Mouse (Mus musculus): ENCODE results near the gene Chd2. TPM values are rescaled to one million over a fixed set of nuclear protein-coding genes. Genes with fewer than 3 reads are reported as not detected.

Chd2 gene
- total and polyA plus RNA-seq, 2 experiments = 20.1 to 40.0 TPM

DNA sequence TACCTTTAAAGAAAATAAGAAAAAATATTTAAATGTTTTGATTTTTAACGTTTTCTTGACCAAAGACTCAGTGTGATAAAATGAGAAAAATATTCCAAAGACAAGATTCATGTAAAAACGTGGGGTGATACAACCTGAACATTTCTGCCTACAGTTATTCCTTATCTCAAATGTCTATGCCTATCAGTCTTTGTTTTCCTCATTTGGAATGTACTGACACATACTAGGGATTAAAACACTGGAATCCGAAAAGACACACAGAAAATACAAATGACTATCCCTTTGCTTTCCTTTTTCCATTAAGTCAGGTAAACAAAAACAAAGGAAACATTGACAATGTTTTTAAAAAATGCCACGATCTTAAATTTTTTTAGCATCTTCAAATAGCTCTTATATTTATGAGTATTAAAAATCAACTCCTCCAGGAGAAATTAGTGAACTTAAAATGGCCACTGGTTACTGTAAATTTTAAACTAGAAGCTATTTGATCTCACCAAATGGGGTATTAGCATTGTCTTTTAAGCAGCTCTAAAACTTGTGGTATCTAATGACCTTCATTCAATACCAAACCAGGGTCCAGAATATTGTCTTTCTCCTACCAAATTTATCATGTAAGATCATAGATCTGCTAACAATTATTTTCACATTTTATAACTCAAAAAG lies 14.4 kb upstream of the Chd2 start:
- H3K4me3 ChIP-seq (ENCODE audit: insufficient read depth, low read depth, low read length) = peak overlapping the region; percentile 97; the same call in 1 of the 2 replicates
- no peak overlapping the region for H3K9ac ChIP-seq (ENCODE audit: low read depth, low read length)
- no peak for DNase-seq (ENCODE audit: extremely low read depth, low read depth, low spot score)
- 1% methylated on average over 4 of the region's 4 CpGs for whole genome bisulfite sequencing
- H3K36me3 ChIP-seq (ENCODE audit: control insufficient read depth, insufficient read depth, low read length) = peaks cover 10% of the 10 kb centered on the region
- H3K4me1 ChIP-seq (ENCODE audit: control insufficient read depth, insufficient read depth, low read length) = peaks cover 15% of the 10 kb centered on the region; the same call in 1 of the 2 replicates
- peaks cover 10% of the 10 kb centered on the region for H3K79me2 ChIP-seq (ENCODE audit: control insufficient read depth, insufficient read depth, low read length)
- no peak overlapping the region for H3K27ac ChIP-seq (replicated peaks; ENCODE audit: insufficient read depth, low read depth, low read length)
- H3K27me3 ChIP-seq (ENCODE audit: control insufficient read depth, insufficient read depth, low read length) = no peaks in the 10 kb centered on the region
- TF ChIP-seq CTCF (IDR thresholded peaks at IDR 0.05; ENCODE audit: low read depth, low read length) = no peak

DNA sequence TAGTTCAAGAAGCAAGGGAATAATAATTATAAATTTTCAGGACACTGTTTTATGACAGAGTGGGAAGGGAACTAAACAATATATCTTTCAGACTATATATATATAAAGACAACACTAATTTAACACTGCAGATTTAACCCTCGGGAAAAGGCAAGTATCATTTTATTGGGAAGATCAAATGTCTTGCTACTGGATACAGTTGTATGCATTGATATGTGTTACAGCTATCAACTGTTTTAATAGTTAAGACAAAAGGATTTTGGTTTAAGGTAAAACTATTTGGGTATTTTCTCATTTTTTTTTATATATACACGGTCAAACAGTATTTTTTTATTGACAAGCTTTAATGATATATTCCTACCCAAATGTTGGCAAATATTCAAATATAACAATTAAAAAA lies 13.2 kb upstream of the Chd2 start:
- peaks cover 17% of the 10 kb centered on the region for H3K79me2 ChIP-seq (ENCODE audit: control insufficient read depth, insufficient read depth, low read length)
- H3K27ac ChIP-seq (replicated peaks; ENCODE audit: insufficient read depth, low read depth, low read length) = no peak overlapping the region
- H3K4me3 ChIP-seq (ENCODE audit: insufficient read depth, low read depth, low read length) = no peak overlapping the region
- TF ChIP-seq POLR2A (IDR thresholded peaks at IDR 0.05; ENCODE audit: extremely low read depth, insufficient read depth, low read length) (no peak), CTCF (IDR thresholded peaks at IDR 0.05; ENCODE audit: low read depth, low read length) (no peak)
- H3K36me3 ChIP-seq (ENCODE audit: control insufficient read depth, insufficient read depth, low read length) = peaks cover 15% of the 10 kb centered on the region
- H3K27me3 ChIP-seq (ENCODE audit: control insufficient read depth, insufficient read depth, low read length) = no peaks in the 10 kb centered on the region
- H3K9ac ChIP-seq (ENCODE audit: low read depth, low read length) = no peak overlapping the region
- peaks cover 14% of the 10 kb centered on the region; the same call in 1 of the 2 replicates for H3K4me1 ChIP-seq (ENCODE audit: control insufficient read depth, insufficient read depth, low read length)
- peak; percentile 9 for DNase-seq (ENCODE audit: extremely low read depth, low read depth, low spot score)
- WGBS = 16% methylated on average over 2 of the region's 2 CpGs

DNA sequence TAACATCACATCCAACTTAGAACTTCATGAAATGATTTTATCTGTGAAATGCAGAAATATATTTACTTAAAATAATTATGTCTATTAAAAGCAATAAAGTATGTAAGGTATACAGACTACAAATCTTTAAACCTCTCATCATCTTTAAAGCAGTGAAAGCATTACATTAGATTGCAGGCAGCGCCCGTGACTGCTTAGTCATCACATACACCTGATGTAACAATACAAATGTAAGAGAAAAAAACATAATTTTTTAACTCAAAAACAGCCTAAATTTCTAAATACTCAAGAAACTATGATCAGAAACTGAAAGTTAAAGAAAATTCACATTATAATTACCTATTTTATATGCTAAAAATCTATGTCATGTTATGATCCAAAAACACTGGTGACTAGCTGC lies 11.5 kb upstream of the Chd2 start:
- peaks cover 12% of the 10 kb centered on the region; the same call in 1 of the 2 replicates for H3K4me1 ChIP-seq (ENCODE audit: control insufficient read depth, insufficient read depth, low read length)
- peaks cover 26% of the 10 kb centered on the region for H3K36me3 ChIP-seq (ENCODE audit: control insufficient read depth, insufficient read depth, low read length)
- peaks cover 17% of the 10 kb centered on the region for H3K79me2 ChIP-seq (ENCODE audit: control insufficient read depth, insufficient read depth, low read length)
- H3K9ac ChIP-seq (ENCODE audit: low read depth, low read length) = no peak overlapping the region
- peak overlapping the region; percentile 10; the same call in 1 of the 2 replicates for H3K4me3 ChIP-seq (ENCODE audit: insufficient read depth, low read depth, low read length)
- TF ChIP-seq POLR2A (IDR thresholded peaks at IDR 0.05; ENCODE audit: extremely low read depth, insufficient read depth, low read length) (no peak), CTCF (IDR thresholded peaks at IDR 0.05; ENCODE audit: low read depth, low read length) (no peak)
- no peaks in the 10 kb centered on the region for H3K27me3 ChIP-seq (ENCODE audit: control insufficient read depth, insufficient read depth, low read length)
- H3K27ac ChIP-seq (replicated peaks; ENCODE audit: insufficient read depth, low read depth, low read length) = no peak overlapping the region
- WGBS = 17% methylated on average over 2 of the region's 2 CpGs
- no peak for DNase-seq (ENCODE audit: extremely low read depth, low read depth, low spot score)

DNA sequence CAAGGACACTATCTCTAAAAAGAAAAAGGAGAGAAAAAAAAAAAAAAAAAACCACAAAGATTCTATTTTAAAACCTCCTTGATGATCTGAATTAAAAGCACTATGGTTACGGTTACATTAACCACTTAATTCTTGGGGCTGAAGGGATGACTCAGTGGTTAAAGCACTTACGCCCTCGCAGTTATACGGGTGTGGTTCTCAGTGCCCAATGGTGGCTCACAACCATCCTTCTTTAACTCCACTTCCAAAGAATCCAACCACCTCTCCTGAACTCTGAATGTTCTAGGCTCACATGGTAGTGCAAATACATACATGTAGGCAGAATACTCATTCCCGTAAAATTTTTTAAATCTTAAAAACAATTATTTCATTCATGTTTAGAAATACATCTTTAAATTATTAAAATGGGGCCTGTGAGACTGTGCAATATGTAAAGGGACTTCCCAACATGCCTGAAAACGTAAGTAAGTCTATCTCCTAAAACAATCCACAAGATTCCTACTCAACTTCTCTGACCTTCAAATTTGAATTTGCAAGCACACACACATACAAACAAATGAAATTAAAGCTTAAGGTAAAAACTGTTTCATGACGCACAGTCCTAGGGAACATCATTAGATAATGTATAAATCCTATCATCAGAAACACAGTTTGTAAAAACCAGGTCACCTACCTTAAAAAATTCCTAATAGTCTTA lies 10.6 kb upstream of the Chd2 start:
- no peak overlapping the region for H3K4me3 ChIP-seq (ENCODE audit: insufficient read depth, low read depth, low read length)

GRCm38 (mm10) chr7:73551370-73551769 lies 9.7 kb upstream of the Chd2 start:
- Histone ChIP-seq H3K4me1 (ENCODE audit: control insufficient read depth, insufficient read depth, low read length) (peaks cover 22% of the 10 kb centered on the region), H3K27ac (replicated peaks; ENCODE audit: insufficient read depth, low read depth, low read length) (no peak overlapping the region), H3K36me3 (ENCODE audit: control insufficient read depth, insufficient read depth, low read length) (peaks cover 32% of the 10 kb centered on the region), H3K9ac (ENCODE audit: low read depth, low read length) (no peak overlapping the region), H3K4me3 (ENCODE audit: insufficient read depth, low read depth, low read length) (no peak overlapping the region), H3K79me2 (ENCODE audit: control insufficient read depth, insufficient read depth, low read length) (peaks cover 17% of the 10 kb centered on the region), H3K27me3 (ENCODE audit: control insufficient read depth, insufficient read depth, low read length) (no peaks in the 10 kb centered on the region)
- no peak for TF ChIP-seq POLR2A (IDR thresholded peaks at IDR 0.05; ENCODE audit: extremely low read depth, insufficient read depth, low read length)
- TF ChIP-seq CTCF (IDR thresholded peaks at IDR 0.05; ENCODE audit: low read depth, low read length) = no peak
- no peak for DNase-seq (ENCODE audit: extremely low read depth, low read depth, low spot score)

More for the DNA sequence above, 10.6 kb upstream of the Chd2 start:
- Histone ChIP-seq H3K36me3 (ENCODE audit: control insufficient read depth, insufficient read depth, low read length) (peaks cover 28% of the 10 kb centered on the region), H3K79me2 (ENCODE audit: control insufficient read depth, insufficient read depth, low read length) (peaks cover 12% of the 10 kb centered on the region), H3K27ac (replicated peaks; ENCODE audit: insufficient read depth, low read depth, low read length) (no peak overlapping the region), H3K27me3 (ENCODE audit: control insufficient read depth, insufficient read depth, low read length) (no peaks in the 10 kb centered on the region), H3K9ac (ENCODE audit: low read depth, low read length) (no peak overlapping the region), H3K4me1 (ENCODE audit: control insufficient read depth, insufficient read depth, low read length) (peaks cover 15% of the 10 kb centered on the region)
- no peak for DNase-seq (ENCODE audit: extremely low read depth, low read depth, low spot score)
- TF ChIP-seq CTCF (IDR thresholded peaks at IDR 0.05; ENCODE audit: low read depth, low read length) (no peak), POLR2A (IDR thresholded peaks at IDR 0.05; ENCODE audit: extremely low read depth, insufficient read depth, low read length) (no peak)
- 74% methylated on average over 7 of the region's 7 CpGs for WGBS

- TF ChIP-seq CTCF (IDR thresholded peaks at IDR 0.05; ENCODE audit: low read depth, low read length) (no peak), POLR2A (IDR thresholded peaks at IDR 0.05; ENCODE audit: extremely low read depth, insufficient read depth, low read length) (no peak)
- 53% methylated on average over 2 of the region's 2 CpGs for WGBS
- no peak overlapping the region for H3K9ac ChIP-seq (ENCODE audit: low read depth, low read length)
Measured at GRCm38 (mm10) chr7:73548051-73548450, 6.4 kb upstream of the Chd2 start.

More at GRCm38 (mm10) chr7:73548051-73548450, 6.4 kb upstream of the Chd2 start:
- Histone ChIP-seq H3K79me2 (ENCODE audit: control insufficient read depth, insufficient read depth, low read length) (peaks cover 21% of the 10 kb centered on the region), H3K27ac (replicated peaks; ENCODE audit: insufficient read depth, low read depth, low read length) (peak overlapping the region; percentile 41; the same call in 1 of the 2 replicates), H3K36me3 (ENCODE audit: control insufficient read depth, insufficient read depth, low read length) (peaks cover 43% of the 10 kb centered on the region), H3K4me3 (ENCODE audit: insufficient read depth, low read depth, low read length) (no peak overlapping the region), H3K4me1 (ENCODE audit: control insufficient read depth, insufficient read depth, low read length) (peaks cover 23% of the 10 kb centered on the region), H3K27me3 (ENCODE audit: control insufficient read depth, insufficient read depth, low read length) (no peaks in the 10 kb centered on the region)
- no peak for DNase-seq (ENCODE audit: extremely low read depth, low read depth, low spot score)

Measured in liver, adult 2 months (tissue).